Mouse (Mus musculus): ENCODE data around the gene Gm38431. TPM values are rescaled to one million over a fixed set of nuclear protein-coding genes. Genes with fewer than 3 reads are reported as not detected.
"Not testable (repeated sequence)": the region's sequence is repeated elsewhere in the genome, so short reads cannot be mapped to it uniquely, and the experiment has no call there.

Gene Gm38431
- polyA plus RNA-seq, 1 experiment from 2014 or later = 4.1 TPM

GRCm38 (mm10) chr9:21073044-21073840 is 18.6 kb downstream of the Gm38431 start, which contains the start of the genes Gm49373 and Fdx1l:
TSS of gene Gm49373 (minus strand) at chr9:21073096.
TSS of gene Fdx1l (minus strand) at chr9:21073614.
- H3K9me3 ChIP-seq (ENCODE audit: control insufficient read depth, low read length) = no peaks in the 10 kb centered on the region
- H3K27ac ChIP-seq (replicated peaks; ENCODE audit: low read depth, low read length) = peak within 1 kb of the TSS; percentile 8; the same call in 1 of the 2 replicates
- H3K4me1 ChIP-seq (ENCODE audit: control insufficient read depth, insufficient read depth, low read length) = peaks cover 4% of the 10 kb centered on the region; the same call in 1 of the 2 replicates
- peak within 1 kb of the TSS; percentile 92 for H3K9ac ChIP-seq (ENCODE audit: low read length)
- 3% methylated on average over 56 of the region's 58 CpGs for WGBS
- DNase-seq (ENCODE audit: low spot score) = peak; percentile 91
- peak; percentile 87 for ATAC-seq (ENCODE audit: insufficient number of reproducible peaks, low FRiP score, low TSS enrichment, low read depth)
- peaks cover 20% of the 10 kb centered on the region for H3K36me3 ChIP-seq (ENCODE audit: control insufficient read depth, insufficient read depth, low read length)
- no peaks in the 10 kb centered on the region for H3K27me3 ChIP-seq (ENCODE audit: control insufficient read depth, insufficient read depth, low read length)
- peak within 1 kb of the TSS; percentile 70 for H3K4me2 ChIP-seq (ENCODE audit: low read depth, severe bottlenecking)
- peak within 1 kb of the TSS; percentile 86 for H3K4me3 ChIP-seq (ENCODE audit: low read depth, low read length)

GRCm38 (mm10) chr9:21072641-21073040 is 19.2 kb downstream of the Gm38431 start:
- no peak overlapping the region for H3K27ac ChIP-seq (replicated peaks; ENCODE audit: low read depth, low read length)
- 21% methylated on average over 4 of the region's 4 CpGs for WGBS
- peak overlapping the region; percentile 92 for H3K9ac ChIP-seq (ENCODE audit: low read length)
- peak; percentile 7 for ATAC-seq (ENCODE audit: insufficient number of reproducible peaks, low FRiP score, low TSS enrichment, low read depth)
- peak overlapping the region; percentile 70 for H3K4me2 ChIP-seq (ENCODE audit: low read depth, severe bottlenecking)
- no peaks in the 10 kb centered on the region for H3K27me3 ChIP-seq (ENCODE audit: control insufficient read depth, insufficient read depth, low read length)
- peak overlapping the region; percentile 86 for H3K4me3 ChIP-seq (ENCODE audit: low read depth, low read length)
- no peak for DNase-seq (ENCODE audit: low spot score)
- no peaks in the 10 kb centered on the region for H3K9me3 ChIP-seq (ENCODE audit: control insufficient read depth, low read length)
- peaks cover 4% of the 10 kb centered on the region; the same call in 1 of the 2 replicates for H3K4me1 ChIP-seq (ENCODE audit: control insufficient read depth, insufficient read depth, low read length)
- peaks cover 22% of the 10 kb centered on the region for H3K36me3 ChIP-seq (ENCODE audit: control insufficient read depth, insufficient read depth, low read length)

- Histone ChIP-seq H3K27ac (replicated peaks; ENCODE audit: low read depth, low read length) (no peak within 1 kb of the TSS), H3K4me3 (ENCODE audit: low read depth, low read length) (no peak within 1 kb of the TSS), H3K4me2 (ENCODE audit: low read depth, severe bottlenecking) (no peak within 1 kb of the TSS), H3K9me3 (ENCODE audit: control insufficient read depth, low read length) (no peaks in the 10 kb centered on the region), H3K4me1 (ENCODE audit: control insufficient read depth, insufficient read depth, low read length) (no peaks in the 10 kb centered on the region), H3K9ac (ENCODE audit: low read length) (no peak within 1 kb of the TSS), H3K36me3 (ENCODE audit: control insufficient read depth, insufficient read depth, low read length) (peaks cover 13% of the 10 kb centered on the region; the same call in 1 of the 2 replicates), H3K27me3 (ENCODE audit: control insufficient read depth, insufficient read depth, low read length) (no peaks in the 10 kb centered on the region)
- DNase-seq (ENCODE audit: low spot score) (no peak), ATAC-seq (ENCODE audit: insufficient number of reproducible peaks, low FRiP score, low TSS enrichment, low read depth) (no peak)
- WGBS = 84% methylated on average over 26 of the region's 27 CpGs
These were observed 24.7 kb downstream of the Gm38431 start, which contains the start of gene Zglp1 for GRCm38 (mm10) chr9:21067006-21067684. TSS of gene Zglp1 (minus strand) at chr9:21067093.

- no peak for ATAC-seq (ENCODE audit: insufficient number of reproducible peaks, low FRiP score, low TSS enrichment, low read depth)
- Histone ChIP-seq H3K36me3 (ENCODE audit: control insufficient read depth, insufficient read depth, low read length) (peaks cover 8% of the 10 kb centered on the region; the same call in 1 of the 2 replicates), H3K4me3 (ENCODE audit: low read depth, low read length) (no peak overlapping the region), H3K4me2 (ENCODE audit: low read depth, severe bottlenecking) (no peak overlapping the region), H3K9me3 (ENCODE audit: control insufficient read depth, low read length) (no peaks in the 10 kb centered on the region), H3K27ac (replicated peaks; ENCODE audit: low read depth, low read length) (no peak overlapping the region), H3K4me1 (ENCODE audit: control insufficient read depth, insufficient read depth, low read length) (no peaks in the 10 kb centered on the region), H3K27me3 (ENCODE audit: control insufficient read depth, insufficient read depth, low read length) (no peaks in the 10 kb centered on the region), H3K9ac (ENCODE audit: low read length) (no peak overlapping the region)
- no peak for DNase-seq (ENCODE audit: low spot score)
- whole genome bisulfite sequencing = 86% methylated on average over 2 of the region's 2 CpGs
These were observed 28.9 kb downstream of the Gm38431 start for GRCm38 (mm10) chr9:21062928-21063327.

- WGBS = 61% methylated on average over 10 of the region's 10 CpGs
- Histone ChIP-seq H3K36me3 (ENCODE audit: control insufficient read depth, insufficient read depth, low read length) (no peaks in the 10 kb centered on the region), H3K27me3 (ENCODE audit: control insufficient read depth, insufficient read depth, low read length) (no peaks in the 10 kb centered on the region), H3K27ac (replicated peaks; ENCODE audit: low read depth, low read length) (no peak overlapping the region), H3K4me3 (ENCODE audit: low read depth, low read length) (no peak overlapping the region), H3K4me1 (ENCODE audit: control insufficient read depth, insufficient read depth, low read length) (no peaks in the 10 kb centered on the region), H3K9ac (ENCODE audit: low read length) (no peak overlapping the region), H3K4me2 (ENCODE audit: low read depth, severe bottlenecking) (no peak overlapping the region), H3K9me3 (ENCODE audit: control insufficient read depth, low read length) (no peaks in the 10 kb centered on the region)
- DNase-seq (ENCODE audit: low spot score) = no peak
- ATAC-seq (ENCODE audit: insufficient number of reproducible peaks, low FRiP score, low TSS enrichment, low read depth) = no peak
These were observed 40.2 kb downstream of the Gm38431 start for GRCm38 (mm10) chr9:21051578-21051977.

GRCm38 (mm10) chr9:21045235-21045634 is 46.6 kb downstream of the Gm38431 start:
- no peak for ATAC-seq (ENCODE audit: insufficient number of reproducible peaks, low FRiP score, low TSS enrichment, low read depth)
- DNase-seq (ENCODE audit: low spot score) = no peak
- H3K36me3 ChIP-seq (ENCODE audit: control insufficient read depth, insufficient read depth, low read length) = no peaks in the 10 kb centered on the region
- H3K4me3 ChIP-seq (ENCODE audit: low read depth, low read length) = no peak overlapping the region
- no peak overlapping the region for H3K4me2 ChIP-seq (ENCODE audit: low read depth, severe bottlenecking)
- no peak overlapping the region for H3K27ac ChIP-seq (replicated peaks; ENCODE audit: low read depth, low read length)
- WGBS = 81% methylated on average over 3 of the region's 3 CpGs
- peaks cover 1% of the 10 kb centered on the region; the same call in 1 of the 2 replicates for H3K27me3 ChIP-seq (ENCODE audit: control insufficient read depth, insufficient read depth, low read length)
- no peak overlapping the region for H3K9ac ChIP-seq (ENCODE audit: low read length)
- no peaks in the 10 kb centered on the region for H3K4me1 ChIP-seq (ENCODE audit: control insufficient read depth, insufficient read depth, low read length)
- H3K9me3 ChIP-seq (ENCODE audit: control insufficient read depth, low read length) = no peaks in the 10 kb centered on the region

GRCm38 (mm10) chr9:21044785-21045184 is 47.0 kb downstream of the Gm38431 start:
- H3K4me1 ChIP-seq (ENCODE audit: control insufficient read depth, insufficient read depth, low read length); H3K9ac ChIP-seq (ENCODE audit: low read length); H3K27ac ChIP-seq (replicated peaks; ENCODE audit: low read depth, low read length); H3K4me3 ChIP-seq (ENCODE audit: low read depth, low read length); H3K4me2 ChIP-seq (ENCODE audit: low read depth, severe bottlenecking); H3K9me3 ChIP-seq (ENCODE audit: control insufficient read depth, low read length); H3K27me3 ChIP-seq (ENCODE audit: control insufficient read depth, insufficient read depth, low read length); ATAC-seq (ENCODE audit: insufficient number of reproducible peaks, low FRiP score, low TSS enrichment, low read depth); H3K36me3 ChIP-seq (ENCODE audit: control insufficient read depth, insufficient read depth, low read length); DNase-seq (ENCODE audit: low spot score): not testable (repeated sequence)
- WGBS = 61% methylated on average over 1 of the region's 1 CpGs

- H3K9ac ChIP-seq (ENCODE audit: low read length) = no peak overlapping the region
- no peak overlapping the region for H3K4me3 ChIP-seq (ENCODE audit: low read depth, low read length)
- peaks cover 12% of the 10 kb centered on the region for H3K27me3 ChIP-seq (ENCODE audit: control insufficient read depth, insufficient read depth, low read length)
- no peak overlapping the region for H3K27ac ChIP-seq (replicated peaks; ENCODE audit: low read depth, low read length)
- H3K4me1 ChIP-seq (ENCODE audit: control insufficient read depth, insufficient read depth, low read length) = no peaks in the 10 kb centered on the region
- ATAC-seq (ENCODE audit: insufficient number of reproducible peaks, low FRiP score, low TSS enrichment, low read depth) = no peak
- no peaks in the 10 kb centered on the region for H3K9me3 ChIP-seq (ENCODE audit: control insufficient read depth, low read length)
- 85% methylated on average over 4 of the region's 4 CpGs for WGBS
- H3K36me3 ChIP-seq (ENCODE audit: control insufficient read depth, insufficient read depth, low read length) = no peaks in the 10 kb centered on the region
- DNase-seq (ENCODE audit: low spot score) = no peak
- no peak overlapping the region for H3K4me2 ChIP-seq (ENCODE audit: low read depth, severe bottlenecking)
These were observed 48.2 kb downstream of the Gm38431 start for GRCm38 (mm10) chr9:21043563-21043962.
